Mouse (Mus musculus) limb, embryonic 11.5 days (tissue): ENCODE measurements around the gene Bcl6. TPM values are rescaled to one million over a fixed set of nuclear protein-coding genes. Genes with fewer than 3 reads are reported as not detected.

ENCODE experiments used
- ATAC-seq: fragments of 200-750 bp; cut with Nextera tagmentation; 2 replicates; pipeline ENCODE4 v1.8.0; 2017; ENCODE audit warnings: low read depth; ENCODE audit not compliant: insufficient number of reproducible peaks, low FRiP score, low TSS enrichment
- DNase-seq: peaks from one replicate; pipeline ENCODE4 v3.0.0-alpha.2; 2015; ENCODE audit warnings: low spot score
- H3K27ac ChIP-seq: fragments of 300-500 bp; sonication (generic); replicated peaks from 2 replicates; pipeline ENCODE4 v1.5.1; 2014; ENCODE audit warnings: low read depth, mild to moderate bottlenecking, low read length
- H3K27me3 ChIP-seq: fragments of 300-500 bp; sonication (generic); 2 replicates; pipeline ENCODE4 v1.6.1; 2014; ENCODE audit warnings: mild to moderate bottlenecking, low read length, mixed read lengths; ENCODE audit not compliant: control insufficient read depth, insufficient read depth
- H3K36me3 ChIP-seq: fragments of 300-500 bp; sonication (generic); 2 replicates; pipeline ENCODE4 v1.6.1; 2014; ENCODE audit warnings: mild to moderate bottlenecking, low read length, moderate library complexity, mixed read lengths; ENCODE audit not compliant: control insufficient read depth, insufficient read depth
- H3K4me1 ChIP-seq: fragments of 300-500 bp; sonication (generic); 2 replicates; pipeline ENCODE4 v1.6.1; 2014; ENCODE audit warnings: low read length, mixed read lengths; ENCODE audit not compliant: control insufficient read depth, insufficient read depth
- H3K4me2 ChIP-seq: fragments of 300-500 bp; sonication (generic); 2 replicates; pipeline ENCODE4 v1.6.1; 2014; ENCODE audit warnings: low read depth, mild to moderate bottlenecking, moderate library complexity; ENCODE audit not compliant: severe bottlenecking
- H3K4me3 ChIP-seq: fragments of 300-500 bp; sonication (generic); 2 replicates; pipeline ENCODE4 v1.5.1; 2014; ENCODE audit warnings: low read depth, low read length
- H3K9ac ChIP-seq: fragments of 300-500 bp; sonication (generic); 2 replicates; pipeline ENCODE4 v1.6.1; 2014; ENCODE audit warnings: mild to moderate bottlenecking, low read length
- H3K9me3 ChIP-seq: fragments of 300-500 bp; sonication (generic); 2 replicates; pipeline ENCODE4 v1.6.1; 2016; ENCODE audit warnings: low read length; ENCODE audit not compliant: control insufficient read depth
- WGBS: fragments of 180-500 bp; shearing (Covaris S2); extraction: QIAGEN DNeasy Blood & Tissue Kit; methylation state at CpG from one replicate; pipeline ENCODE4 v1.1.7; 2014; 5-methylcytosine and 5-hydroxymethylcytosine counted together
- polyA plus RNA-seq: library from polyadenylated mRNA; unstranded; fragments of >200 nt; fragmentation: Nextera tagmentation; extraction: Ambion mirVana; gene quantifications from 2 replicates; pipeline ENCODE4 v1.2.1, GENCODE M21; 2014

The Bcl6 gene
- polyA plus RNA-seq, 1 experiment from 2014 or later = 0.24 TPM

GRCm38 (mm10) chr16:23963896-23964668 lies 24.6 kb downstream of the Bcl6 start:
- H3K9me3 ChIP-seq = no peaks in the 10 kb centered on the region
- no peaks in the 10 kb centered on the region for H3K4me1 ChIP-seq
- H3K9ac ChIP-seq = no peak overlapping the region
- 74% methylated on average over 22 of the region's 22 CpGs for WGBS
- no peak overlapping the region for H3K4me3 ChIP-seq
- H3K27ac ChIP-seq = no peak overlapping the region
- no peak overlapping the region for H3K4me2 ChIP-seq
- DNase-seq (no peak), ATAC-seq (no peak)
- H3K27me3 ChIP-seq = no peaks in the 10 kb centered on the region
- H3K36me3 ChIP-seq = no peaks in the 10 kb centered on the region

DNA sequence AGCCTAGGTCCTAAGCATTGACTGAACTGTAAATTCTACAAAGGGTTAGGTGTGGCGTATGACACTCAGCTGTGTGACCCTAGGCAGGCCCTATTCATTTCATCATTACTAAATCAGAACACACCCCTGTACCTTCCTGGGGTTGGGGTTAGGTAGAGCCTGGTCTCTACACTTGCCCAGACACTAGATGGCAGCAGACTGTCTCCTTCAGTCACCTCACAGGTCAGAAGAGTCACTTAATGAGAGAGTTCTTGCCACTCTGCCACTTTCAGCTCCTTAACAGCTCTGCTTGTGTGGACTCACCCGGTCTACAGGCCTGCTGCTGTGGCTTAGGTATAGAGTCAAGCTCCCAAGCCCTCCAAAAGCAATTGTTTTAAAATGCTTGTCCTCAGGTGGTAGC lies 26.3 kb downstream of the Bcl6 start:
- 85% methylated on average over 2 of the region's 2 CpGs for WGBS
- DNase-seq = no peak

DNA sequence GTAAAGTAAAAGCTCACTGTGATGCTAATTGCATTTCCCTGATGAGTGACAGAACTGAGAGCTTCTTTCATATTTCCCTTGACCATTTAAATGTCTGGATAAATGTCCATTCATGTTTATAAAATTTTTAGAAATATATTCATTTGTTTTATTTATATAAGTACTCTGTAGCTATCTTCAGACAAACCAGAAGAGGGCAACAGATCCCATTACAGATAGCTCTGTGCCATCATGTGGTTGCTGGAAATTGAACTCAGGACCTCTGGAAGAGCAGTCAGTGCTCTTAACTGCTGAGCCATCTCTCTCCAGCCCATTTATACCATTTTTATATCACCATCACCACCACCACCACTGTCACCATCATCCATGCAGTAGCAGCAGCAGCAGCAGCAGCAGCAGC lies 29.7 kb downstream of the Bcl6 start:
- no peak for ATAC-seq
- no peaks in the 10 kb centered on the region for H3K36me3 ChIP-seq

More for the DNA sequence above, 26.3 kb downstream of the Bcl6 start:
- no peaks in the 10 kb centered on the region for H3K9me3 ChIP-seq
- no peak overlapping the region for H3K27ac ChIP-seq
- ATAC-seq = no peak
- H3K4me1 ChIP-seq = no peaks in the 10 kb centered on the region
- no peaks in the 10 kb centered on the region for H3K36me3 ChIP-seq
- no peak overlapping the region for H3K4me3 ChIP-seq
- H3K27me3 ChIP-seq = no peaks in the 10 kb centered on the region
- no peak overlapping the region for H3K4me2 ChIP-seq
- H3K9ac ChIP-seq = no peak overlapping the region

GRCm38 (mm10) chr16:23953959-23954260 lies 34.7 kb downstream of the Bcl6 start:
- ATAC-seq (no peak), DNase-seq (no peak)
- Histone ChIP-seq H3K9ac (no peak overlapping the region), H3K9me3 (no peaks in the 10 kb centered on the region), H3K4me1 (no peaks in the 10 kb centered on the region), H3K27ac (no peak overlapping the region), H3K36me3 (no peaks in the 10 kb centered on the region), H3K4me3 (no peak overlapping the region), H3K27me3 (no peaks in the 10 kb centered on the region), H3K4me2 (no peak overlapping the region)
- WGBS = 3% methylated on average over 1 of the region's 1 CpGs

More for the DNA sequence above, 29.7 kb downstream of the Bcl6 start:
- H3K4me3 ChIP-seq = no peak overlapping the region
- no peaks in the 10 kb centered on the region for H3K9me3 ChIP-seq
- H3K4me2 ChIP-seq = no peak overlapping the region
- no peak overlapping the region for H3K27ac ChIP-seq
- no peaks in the 10 kb centered on the region for H3K27me3 ChIP-seq
- no peak overlapping the region for H3K9ac ChIP-seq
- DNase-seq = no peak
- no peaks in the 10 kb centered on the region for H3K4me1 ChIP-seq

- ATAC-seq (no peak), DNase-seq (peak; percentile 79)
- WGBS = 55% methylated on average over 11 of the region's 11 CpGs
- Histone ChIP-seq H3K4me1 (no peaks in the 10 kb centered on the region), H3K9me3 (no peaks in the 10 kb centered on the region), H3K4me2 (no peak overlapping the region), H3K27me3 (no peaks in the 10 kb centered on the region), H3K27ac (no peak overlapping the region), H3K36me3 (no peaks in the 10 kb centered on the region), H3K9ac (no peak overlapping the region), H3K4me3 (no peak overlapping the region)
Observed at GRCm38 (mm10) chr16:23953189-23953958, 35.3 kb downstream of the Bcl6 start.

DNA sequence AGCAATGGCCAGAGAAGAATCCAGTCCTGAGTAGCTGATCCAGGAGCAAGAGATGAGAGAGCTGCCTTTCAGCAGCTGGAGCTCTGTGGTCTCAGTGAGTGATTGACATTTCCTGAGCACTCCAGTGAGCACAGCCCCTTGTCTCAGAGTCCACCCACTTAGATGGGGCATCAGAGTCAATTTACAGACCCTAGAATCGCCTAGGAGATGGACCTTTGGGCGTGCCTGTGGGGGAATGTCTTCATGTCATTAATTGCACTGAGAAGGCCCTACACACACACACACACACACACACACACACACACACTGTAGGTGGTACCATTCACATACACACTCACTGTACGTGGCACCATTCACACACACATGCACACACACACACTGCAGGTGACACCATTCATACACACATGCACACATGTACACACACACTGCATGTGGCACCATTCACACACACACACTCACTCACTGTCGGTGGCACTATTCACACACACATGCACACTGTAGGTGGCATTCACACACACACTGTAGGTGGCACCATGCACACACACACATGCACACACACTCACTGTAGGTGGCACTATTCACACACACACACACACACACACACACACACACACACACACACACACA lies 36.4 kb downstream of the Bcl6 start:
- DNase-seq (no peak), ATAC-seq (no peak)
- 83% methylated on average over 4 of the region's 4 CpGs for WGBS
- Histone ChIP-seq H3K4me2 (no peak overlapping the region), H3K36me3 (no peaks in the 10 kb centered on the region), H3K4me3 (no peak overlapping the region), H3K9ac (no peak overlapping the region), H3K4me1 (no peaks in the 10 kb centered on the region), H3K27ac (no peak overlapping the region), H3K9me3 (no peaks in the 10 kb centered on the region), H3K27me3 (no peaks in the 10 kb centered on the region)

DNA sequence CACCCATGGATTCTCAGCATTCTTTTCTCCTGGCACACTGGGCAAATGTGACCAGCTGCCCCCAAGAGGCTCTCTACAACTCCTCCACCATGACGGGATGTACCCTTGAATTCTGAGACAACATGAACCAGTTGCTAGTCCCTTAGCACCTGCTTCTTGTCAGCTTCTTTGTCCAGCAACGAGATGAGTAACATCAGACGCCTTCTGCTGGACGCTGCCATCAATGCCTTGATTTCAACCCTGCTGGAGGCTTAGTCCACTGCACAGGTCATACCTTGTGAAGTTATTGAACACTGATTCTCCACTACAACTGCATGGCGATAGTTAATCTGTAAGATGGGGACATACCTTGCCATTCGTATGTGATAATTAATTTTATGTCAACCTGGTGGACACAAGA lies 41.0 kb downstream of the Bcl6 start:
- Histone ChIP-seq H3K4me2 (no peak overlapping the region), H3K27me3 (no peaks in the 10 kb centered on the region), H3K9ac (no peak overlapping the region), H3K4me1 (no peaks in the 10 kb centered on the region), H3K36me3 (no peaks in the 10 kb centered on the region), H3K4me3 (no peak overlapping the region), H3K9me3 (no peaks in the 10 kb centered on the region), H3K27ac (no peak overlapping the region)
- 88% methylated on average over 6 of the region's 6 CpGs for WGBS
- DNase-seq (no peak), ATAC-seq (no peak)

GRCm38 (mm10) chr16:23944801-23945200 lies 43.9 kb downstream of the Bcl6 start:
- WGBS = 79% methylated on average over 3 of the region's 3 CpGs
- Histone ChIP-seq H3K27me3 (no peaks in the 10 kb centered on the region), H3K36me3 (no peaks in the 10 kb centered on the region), H3K27ac (no peak overlapping the region), H3K9ac (no peak overlapping the region), H3K4me3 (no peak overlapping the region), H3K4me2 (no peak overlapping the region), H3K9me3 (no peaks in the 10 kb centered on the region), H3K4me1 (no peaks in the 10 kb centered on the region)
- DNase-seq (no peak), ATAC-seq (no peak)
